Mouse (Mus musculus) stomach, postnatal 0 days (tissue): Measurements from ENCODE around the gene Fyn. TPM values are rescaled to one million over a fixed set of nuclear protein-coding genes. Genes with fewer than 3 reads are reported as not detected.
A peak's percentile ranks its signal among the peaks of the same experiment; 100 is the strongest.

Experiments used
- ATAC-seq: fragments of 200-750 bp; cut with Nextera tagmentation; 2 replicates; pipeline ENCODE4 v1.8.0; 2017; ENCODE audit not compliant: low FRiP score, low TSS enrichment
- DNase-seq: peaks from one replicate; pipeline ENCODE4 v3.0.0-alpha.2; 2016; ENCODE audit warnings: low spot score
- H3K27ac ChIP-seq: fragments of 300-500 bp; sonication (generic); replicated peaks from 2 replicates; pipeline ENCODE4 v1.5.1; 2014; ENCODE audit warnings: mild to moderate bottlenecking, control low read depth
- H3K27me3 ChIP-seq: fragments of 300-500 bp; sonication (generic); 2 replicates; pipeline ENCODE4 v1.6.1; 2014; ENCODE audit warnings: low read length; ENCODE audit not compliant: control insufficient read depth, insufficient read depth
- H3K36me3 ChIP-seq: fragments of 300-500 bp; sonication (generic); 2 replicates; pipeline ENCODE4 v1.6.1; 2014; ENCODE audit warnings: low read length, mixed read lengths; ENCODE audit not compliant: control insufficient read depth, insufficient read depth
- H3K4me1 ChIP-seq: fragments of 300-500 bp; sonication (generic); replicated peaks from 2 replicates; pipeline ENCODE4 v1.6.1; 2014; ENCODE audit warnings: antibody characterized with exemption; ENCODE audit not compliant: control insufficient read depth, insufficient read depth
- H3K4me2 ChIP-seq: fragments of 300-500 bp; sonication (generic); replicated peaks from 2 replicates; pipeline ENCODE4 v1.6.1; 2014; ENCODE audit warnings: low read depth, mild to moderate bottlenecking, control low read depth, moderate library complexity
- H3K4me3 ChIP-seq: fragments of 300-500 bp; sonication (generic); 2 replicates; pipeline ENCODE4 v1.5.1; 2014; ENCODE audit warnings: low read depth, low read length, control low read depth
- H3K9ac ChIP-seq: fragments of 300-500 bp; sonication (generic); 2 replicates; pipeline ENCODE4 v1.6.1; 2014; ENCODE audit warnings: mild to moderate bottlenecking, low read length, control low read depth, mixed read lengths
- H3K9me3 ChIP-seq: fragments of 300-500 bp; sonication (generic); 2 replicates; pipeline ENCODE4 v1.6.1; 2016; ENCODE audit warnings: low read length; ENCODE audit not compliant: control insufficient read depth
- CTCF ChIP-seq: IDR thresholded peaks from 2 replicates; pipeline ENCODE4 v1.5.1; 2016; ENCODE audit warnings: antibody characterized with exemption, low read depth, mild to moderate bottlenecking, moderate library complexity
- EP300 ChIP-seq: optimal IDR thresholded peaks from 2 replicates; pipeline ENCODE3; 2016; ENCODE audit warnings: antibody characterized with exemption
- WGBS: fragments of 180-500 bp; shearing (Covaris S2); extraction: QIAGEN DNeasy Blood & Tissue Kit; methylation state at CpG from one replicate; pipeline ENCODE4 v1.1.7; 2014; 5-methylcytosine and 5-hydroxymethylcytosine counted together
- polyA plus RNA-seq: library from polyadenylated mRNA; unstranded; fragments of >200 nt; fragmentation: Nextera tagmentation; extraction: Ambion mirVana; gene quantifications from 2 replicates; pipeline ENCODE4 v1.2.1, GENCODE M21; 2015

The Fyn gene
- polyA plus RNA-seq, 1 experiment from 2014 or later: 12.5 TPM

DNA sequence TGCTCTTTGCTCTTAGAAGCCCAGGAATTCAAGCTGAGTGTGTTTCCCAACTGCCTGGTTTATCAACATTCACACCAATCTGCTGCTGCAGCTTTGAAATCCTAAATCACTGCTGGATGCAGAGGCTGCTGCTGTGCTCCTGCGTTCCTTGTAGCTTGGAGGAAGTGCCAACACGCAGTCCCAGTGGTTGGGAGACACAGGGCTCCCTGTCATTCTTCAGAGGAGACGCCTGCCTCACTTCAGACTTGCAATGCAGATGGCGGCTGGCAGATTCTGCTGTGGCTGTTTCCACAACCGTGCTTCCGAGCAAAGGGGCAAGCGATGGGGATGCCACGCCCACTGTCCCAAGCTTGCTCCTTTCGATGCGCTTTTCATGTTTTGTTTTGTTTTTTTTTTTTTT lies 132.9 kb downstream of the Fyn start:
- no peak overlapping the region for H3K27ac ChIP-seq
- H3K36me3 ChIP-seq: no peaks in the 10 kb centered on the region
- TF ChIP-seq CTCF (no peak), EP300 (no peak)
- DNase-seq (no peak), ATAC-seq (no peak)
- no peak overlapping the region for H3K4me2 ChIP-seq
- 0 out of 2 replicates have a peak, but pooled peaks cover 8% of the 10 kb centered on the region for H3K4me1 ChIP-seq
- 43% methylated on average over 10 of the region's 10 CpGs for WGBS
- H3K4me3 ChIP-seq: no peak overlapping the region
- H3K27me3 ChIP-seq: no peaks in the 10 kb centered on the region
- no peaks in the 10 kb centered on the region for H3K9me3 ChIP-seq
- no peak overlapping the region for H3K9ac ChIP-seq

DNA sequence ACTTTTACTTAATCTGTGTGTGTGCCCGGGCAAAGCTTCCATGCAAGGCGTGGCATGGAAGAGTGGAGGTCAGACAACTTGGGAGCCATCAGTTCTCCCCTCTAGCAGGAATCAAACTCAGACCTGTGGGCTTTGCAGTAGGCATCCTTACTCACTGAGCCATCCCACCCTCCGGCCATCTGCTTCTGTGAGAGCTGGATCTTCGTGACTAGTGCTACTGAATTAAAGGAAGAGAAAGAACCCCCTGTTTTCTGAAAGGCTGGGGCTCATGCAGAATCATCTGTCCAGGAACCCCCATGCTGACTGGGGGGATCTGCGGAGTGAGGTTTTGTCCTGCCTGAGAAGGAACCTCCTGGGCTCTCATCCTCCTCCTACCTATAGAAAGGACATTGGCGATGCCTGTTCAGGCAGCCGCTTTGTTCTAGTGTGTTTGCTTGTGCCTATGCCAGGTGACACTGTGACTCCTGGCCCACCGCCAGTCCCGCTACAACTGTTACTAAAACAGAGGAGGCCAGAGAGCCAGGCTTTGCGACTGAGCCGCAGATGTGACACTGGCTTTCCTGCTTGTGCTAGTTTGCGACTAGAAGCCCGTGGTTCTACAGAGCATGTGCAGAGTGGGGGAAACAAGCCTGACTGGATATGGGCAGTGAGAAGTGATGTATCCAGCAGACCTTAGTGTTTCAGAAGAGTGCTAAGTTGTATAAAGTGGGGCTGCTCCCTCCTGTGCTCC lies 133.5 kb downstream of the Fyn start:
- Histone ChIP-seq H3K36me3 (no peaks in the 10 kb centered on the region), H3K27me3 (no peaks in the 10 kb centered on the region), H3K9me3 (no peaks in the 10 kb centered on the region), H3K27ac (0 out of 2 replicates have a peak overlapping the region, but pooled peaks have one; percentile 5), H3K4me1 (0 out of 2 replicates have a peak, but pooled peaks cover 8% of the 10 kb centered on the region), H3K9ac (no peak overlapping the region), H3K4me3 (no peak overlapping the region), H3K4me2 (peak overlapping the region; percentile 23; the same call in 1 of the 2 replicates)
- TF ChIP-seq EP300 (no peak), CTCF (no peak)
- ATAC-seq (peak; percentile 61), DNase-seq (peak; percentile 82)
- WGBS: 48% methylated on average over 13 of the region's 13 CpGs

DNA sequence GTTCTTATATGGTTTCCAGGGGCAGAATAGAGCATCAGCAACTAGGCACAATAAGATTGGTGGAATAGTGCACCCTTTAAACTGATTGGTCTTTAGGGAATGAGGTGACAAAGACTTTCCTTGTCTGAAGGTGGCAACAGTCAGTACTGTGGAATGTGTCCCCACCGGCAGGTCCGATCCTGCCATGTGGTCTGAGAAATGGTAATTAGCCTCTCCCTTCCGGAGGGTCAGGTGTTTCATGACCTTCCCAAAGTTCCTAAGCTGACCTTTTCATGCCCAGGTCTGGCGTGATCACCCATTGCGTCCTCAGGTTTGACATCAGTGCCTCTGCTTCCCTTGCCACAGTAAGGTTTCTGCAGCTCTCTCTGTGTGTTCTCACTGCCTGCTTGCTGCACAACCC lies 134.7 kb downstream of the Fyn start:
- Histone ChIP-seq H3K9ac (no peak overlapping the region), H3K4me1 (peaks cover 14% of the 10 kb centered on the region; the same call in 1 of the 2 replicates), H3K4me3 (no peak overlapping the region), H3K36me3 (no peaks in the 10 kb centered on the region), H3K4me2 (no peak overlapping the region), H3K27me3 (no peaks in the 10 kb centered on the region), H3K27ac (no peak overlapping the region), H3K9me3 (no peaks in the 10 kb centered on the region)
- 87% methylated on average over 5 of the region's 5 CpGs for WGBS
- no peak for ATAC-seq
- TF ChIP-seq EP300: no peak
- TF ChIP-seq CTCF: no peak
- no peak for DNase-seq

DNA sequence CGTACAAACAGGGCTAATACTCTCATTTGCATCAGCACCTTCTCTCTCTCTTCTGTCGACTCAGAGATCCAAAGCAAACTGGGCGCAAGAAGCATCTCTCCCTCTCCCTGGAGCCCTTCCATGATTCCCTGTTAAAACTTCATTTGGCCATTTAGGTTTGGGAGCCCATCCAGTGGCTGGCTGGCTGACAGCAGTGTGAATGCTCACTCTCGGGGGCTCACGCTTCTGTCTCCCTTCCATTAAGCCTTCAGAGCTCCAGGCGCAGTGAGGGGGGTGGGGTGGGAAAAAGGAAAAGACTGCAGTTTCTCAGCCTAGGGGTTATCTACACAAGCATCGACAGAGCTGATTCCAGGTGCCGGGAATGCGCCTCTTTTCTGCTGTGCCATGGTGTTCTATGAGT lies 136.4 kb downstream of the Fyn start:
- H3K36me3 ChIP-seq: no peaks in the 10 kb centered on the region
- no peak overlapping the region for H3K4me3 ChIP-seq
- no peaks in the 10 kb centered on the region for H3K27me3 ChIP-seq
- no peak overlapping the region for H3K4me2 ChIP-seq
- no peak overlapping the region for H3K9ac ChIP-seq
- H3K4me1 ChIP-seq: peaks cover 14% of the 10 kb centered on the region; the same call in 1 of the 2 replicates
- ATAC-seq (no peak), DNase-seq (peak; percentile 33)
- 21% methylated on average over 9 of the region's 9 CpGs for WGBS
- TF ChIP-seq EP300 (no peak), CTCF (no peak)
- no peaks in the 10 kb centered on the region for H3K9me3 ChIP-seq
- H3K27ac ChIP-seq: no peak overlapping the region

DNA sequence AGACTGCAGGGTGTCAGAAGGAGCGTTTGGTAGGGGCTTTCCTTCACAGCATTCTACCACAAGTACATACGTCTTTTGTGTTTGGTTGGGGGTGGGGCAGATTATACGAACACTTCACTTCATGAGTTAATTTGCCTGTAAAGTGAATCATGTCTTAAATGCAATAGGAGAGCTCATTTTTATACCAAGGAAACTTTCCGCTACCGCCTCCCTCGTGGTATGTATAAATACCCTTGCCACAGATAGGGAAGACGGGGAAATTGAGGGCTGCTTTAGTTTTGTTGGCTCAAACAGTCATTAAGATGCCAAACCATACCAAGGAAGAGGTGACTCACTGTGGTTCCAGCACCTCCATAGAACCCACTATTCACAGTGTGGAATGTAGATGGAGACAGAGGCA lies 137.0 kb downstream of the Fyn start:
- no peak overlapping the region for H3K9ac ChIP-seq
- no peak overlapping the region for H3K4me3 ChIP-seq
- H3K9me3 ChIP-seq: no peaks in the 10 kb centered on the region
- ATAC-seq (no peak), DNase-seq (no peak)
- no peak overlapping the region for H3K27ac ChIP-seq
- no peak for TF ChIP-seq EP300
- no peak for TF ChIP-seq CTCF
- 62% methylated on average over 7 of the region's 7 CpGs for WGBS
- no peak overlapping the region for H3K4me2 ChIP-seq
- no peaks in the 10 kb centered on the region for H3K27me3 ChIP-seq
- peaks cover 14% of the 10 kb centered on the region; the same call in 1 of the 2 replicates for H3K4me1 ChIP-seq
- H3K36me3 ChIP-seq: no peaks in the 10 kb centered on the region

DNA sequence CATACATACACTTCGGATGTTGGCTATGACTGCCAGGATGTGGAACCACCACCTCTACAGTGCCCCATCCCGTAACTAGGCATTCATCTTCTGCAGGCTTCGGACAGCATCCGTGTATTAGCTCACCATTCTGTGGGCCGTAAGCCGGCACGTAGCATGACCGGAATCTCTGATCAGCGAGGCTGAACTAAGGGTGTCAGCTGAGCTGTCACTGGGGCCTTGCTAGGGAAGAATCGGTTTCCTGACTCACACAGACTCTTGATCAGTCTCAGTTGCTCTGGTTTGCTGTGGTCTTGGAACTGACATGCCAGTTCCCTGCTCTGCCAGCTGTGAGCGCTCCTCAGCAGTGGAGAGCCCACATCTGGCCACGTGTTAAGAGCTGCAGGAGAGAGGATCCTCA lies 137.7 kb downstream of the Fyn start:
- Histone ChIP-seq H3K9ac (no peak overlapping the region), H3K4me2 (no peak overlapping the region), H3K9me3 (no peaks in the 10 kb centered on the region), H3K36me3 (no peaks in the 10 kb centered on the region), H3K4me3 (no peak overlapping the region), H3K4me1 (peaks cover 14% of the 10 kb centered on the region; the same call in 1 of the 2 replicates), H3K27me3 (no peaks in the 10 kb centered on the region), H3K27ac (peak overlapping the region; percentile 31; the same call in 1 of the 2 replicates)
- TF ChIP-seq EP300 (no peak), CTCF (no peak)
- WGBS: 76% methylated on average over 12 of the region's 12 CpGs
- DNase-seq: no peak
- ATAC-seq: no peak
